Mouse (Mus musculus) lung, adult 2 months (tissue): ENCODE results near the gene Ptprd.

Experiments used
- CTCF ChIP-seq: fragments of 200-500 bp; IDR thresholded peaks from 2 replicates; pipeline ENCODE4 v1.5.1; 2011; ENCODE audit warnings: mild to moderate bottlenecking, low read length, control low read depth; ENCODE audit not compliant: insufficient read depth
- POLR2A ChIP-seq: fragments of 200-500 bp; IDR thresholded peaks from 2 replicates; pipeline ENCODE4 v1.6.1; 2011; ENCODE audit warnings: low read depth, mild to moderate bottlenecking, control low read depth, low read length, borderline replicate concordance; ENCODE audit errors: extremely low read depth

- no peak for TF ChIP-seq CTCF
- no peak for TF ChIP-seq POLR2A
Observed at GRCm38 (mm10) chr4:76259636-76260035, 1952.1 kb downstream of the Ptprd start.
